Mouse (Mus musculus) neural tube, embryonic 14.5 days (tissue): Measurements from ENCODE around the gene Txlng. TPM values are rescaled to one million over a fixed set of nuclear protein-coding genes. Genes with fewer than 3 reads are reported as not detected.

Experiments
- ATAC-seq: fragments of 200-750 bp; cut with Nextera tagmentation; 2 replicates; pipeline ENCODE4 v1.8.0; 2017; ENCODE audit warnings: low read depth, mild to moderate bottlenecking, moderate TSS enrichment, moderate library complexity
- H3K27ac ChIP-seq: fragments of 300-500 bp; sonication (generic); 2 replicates; pipeline ENCODE4 v1.5.1; 2014; ENCODE audit warnings: low read depth, mild to moderate bottlenecking, control low read depth, low read length, moderate library complexity, mixed read lengths
- H3K27me3 ChIP-seq: fragments of 300-500 bp; sonication (generic); 2 replicates; pipeline ENCODE4 v1.6.1; 2014; ENCODE audit warnings: low read length; ENCODE audit not compliant: control insufficient read depth, insufficient read depth
- H3K36me3 ChIP-seq: fragments of 300-500 bp; sonication (generic); 2 replicates; pipeline ENCODE4 v1.6.1; 2014; ENCODE audit warnings: low read length, mixed read lengths; ENCODE audit not compliant: control insufficient read depth, insufficient read depth
- H3K4me1 ChIP-seq: fragments of 300-500 bp; sonication (generic); 2 replicates; pipeline ENCODE4 v1.6.1; 2014; ENCODE audit warnings: low read length; ENCODE audit not compliant: control insufficient read depth, insufficient read depth
- H3K4me2 ChIP-seq: fragments of 300-500 bp; sonication (generic); 2 replicates; pipeline ENCODE4 v1.6.1; 2014; ENCODE audit warnings: mild to moderate bottlenecking, low read depth, low read length, control low read depth
- H3K4me3 ChIP-seq: fragments of 300-500 bp; sonication (generic); 2 replicates; pipeline ENCODE4 v1.5.1; 2014; ENCODE audit warnings: low read depth, low read length, control low read depth, mixed read lengths
- H3K9ac ChIP-seq: fragments of 300-500 bp; sonication (generic); replicated peaks from 2 replicates; pipeline ENCODE4 v1.6.1; 2014; ENCODE audit warnings: low read depth, mild to moderate bottlenecking, control low read depth, low read length, mixed read lengths
- H3K9me3 ChIP-seq: fragments of 300-500 bp; sonication (generic); 2 replicates; pipeline ENCODE4 v1.6.1; 2016; ENCODE audit warnings: low read length; ENCODE audit not compliant: control insufficient read depth
- WGBS: fragments of 180-500 bp; shearing (Covaris S2); extraction: QIAGEN DNeasy Blood & Tissue Kit; methylation state at CpG from one replicate; pipeline ENCODE4 v1.1.7; 2014; 5-methylcytosine and 5-hydroxymethylcytosine counted together
- polyA plus RNA-seq: library from polyadenylated mRNA; unstranded; fragments of >200 nt; fragmentation: Nextera tagmentation; extraction: Ambion mirVana; gene quantifications from 2 replicates; pipeline ENCODE4 v1.2.1, GENCODE M21; 2014

The Txlng gene
- polyA plus RNA-seq, 1 experiment from 2014 or later: 13.6 TPM

- Histone ChIP-seq H3K9me3 (no peaks in the 10 kb centered on the region), H3K4me3 (peak overlapping the region; percentile 51), H3K4me1 (no peaks in the 10 kb centered on the region), H3K9ac (no peak overlapping the region), H3K36me3 (no peaks in the 10 kb centered on the region), H3K27ac (no peak overlapping the region), H3K4me2 (peak overlapping the region; percentile 51), H3K27me3 (no peaks in the 10 kb centered on the region)
- no peak for ATAC-seq
- 51% methylated on average over 9 of the region's 9 CpGs for WGBS
Observed at GRCm38 (mm10) chrX:162761716-162762395, 67.4 kb downstream of the Txlng start.

- no peaks in the 10 kb centered on the region for H3K27me3 ChIP-seq
- peak; percentile 25; the same call in 1 of the 2 replicates for ATAC-seq
- peak overlapping the region; percentile 51 for H3K4me2 ChIP-seq
- peak overlapping the region; percentile 53 for H3K9ac ChIP-seq
- peak overlapping the region; percentile 86 for H3K27ac ChIP-seq
- H3K4me1 ChIP-seq: no peaks in the 10 kb centered on the region
- no peaks in the 10 kb centered on the region for H3K36me3 ChIP-seq
- H3K4me3 ChIP-seq: peak overlapping the region; percentile 51
- 12% methylated on average over 37 of the region's 50 CpGs for WGBS
- H3K9me3 ChIP-seq: no peaks in the 10 kb centered on the region
Observed at GRCm38 (mm10) chrX:162760958-162761515, 68.2 kb downstream of the Txlng start.

- Histone ChIP-seq H3K27ac (peak within 1 kb of the TSS; percentile 88), H3K4me2 (peak within 1 kb of the TSS; percentile 51), H3K36me3 (no peaks in the 10 kb centered on the region), H3K9me3 (no peaks in the 10 kb centered on the region), H3K4me1 (no peaks in the 10 kb centered on the region), H3K9ac (peak within 1 kb of the TSS; percentile 53), H3K4me3 (peak within 1 kb of the TSS; percentile 51), H3K27me3 (no peaks in the 10 kb centered on the region)
- 17% methylated on average over 32 of the region's 100 CpGs for WGBS
- ATAC-seq: peak; percentile 98
Observed at GRCm38 (mm10) chrX:162760115-162760942, 68.9 kb downstream of the Txlng start, which contains the start of gene Rbbp7. TSS of gene Rbbp7 (plus strand) at chrX:162760402.

- 20% methylated on average over 32 of the region's 32 CpGs for WGBS
- H3K9ac ChIP-seq: peak overlapping the region; percentile 51
- ATAC-seq: peak; percentile 5; the same call in 1 of the 2 replicates
- H3K4me3 ChIP-seq: peak overlapping the region; percentile 51
- H3K9me3 ChIP-seq: no peaks in the 10 kb centered on the region
- H3K36me3 ChIP-seq: no peaks in the 10 kb centered on the region
- H3K27me3 ChIP-seq: no peaks in the 10 kb centered on the region
- H3K4me2 ChIP-seq: peak overlapping the region; percentile 46
- H3K27ac ChIP-seq: peak overlapping the region; percentile 88
- H3K4me1 ChIP-seq: no peaks in the 10 kb centered on the region
Observed at GRCm38 (mm10) chrX:162759251-162760114, 69.8 kb downstream of the Txlng start.

- Histone ChIP-seq H3K27ac (no peak overlapping the region), H3K36me3 (no peaks in the 10 kb centered on the region), H3K9ac (no peak overlapping the region), H3K4me1 (no peaks in the 10 kb centered on the region), H3K4me3 (no peak overlapping the region), H3K9me3 (no peaks in the 10 kb centered on the region), H3K27me3 (no peaks in the 10 kb centered on the region), H3K4me2 (no peak overlapping the region)
- ATAC-seq: no peak
- WGBS: 43% methylated on average over 7 of the region's 7 CpGs
Observed at GRCm38 (mm10) chrX:162756058-162756457, 73.2 kb downstream of the Txlng start.

GRCm38 (mm10) chrX:162754314-162754713, 74.9 kb downstream of the Txlng start:
- no peak for ATAC-seq
- Histone ChIP-seq H3K27me3 (no peaks in the 10 kb centered on the region), H3K27ac (no peak overlapping the region), H3K36me3 (no peaks in the 10 kb centered on the region), H3K4me2 (no peak overlapping the region), H3K4me1 (no peaks in the 10 kb centered on the region), H3K9me3 (no peaks in the 10 kb centered on the region), H3K4me3 (no peak overlapping the region), H3K9ac (no peak overlapping the region)
- 90% methylated on average over 4 of the region's 4 CpGs for WGBS

GRCm38 (mm10) chrX:162752418-162752817, 76.8 kb downstream of the Txlng start:
- ATAC-seq: no peak
- Histone ChIP-seq H3K4me2 (no peak overlapping the region), H3K4me1 (no peaks in the 10 kb centered on the region), H3K27me3 (no peaks in the 10 kb centered on the region), H3K4me3 (no peak overlapping the region), H3K27ac (no peak overlapping the region), H3K9ac (no peak overlapping the region), H3K36me3 (no peaks in the 10 kb centered on the region), H3K9me3 (no peaks in the 10 kb centered on the region)
- 95% methylated on average over 2 of the region's 2 CpGs for WGBS

GRCm38 (mm10) chrX:162748696-162749420, 80.4 kb downstream of the Txlng start:
- H3K4me2 ChIP-seq: no peak overlapping the region
- ATAC-seq: no peak
- H3K27ac ChIP-seq: no peak overlapping the region
- H3K4me3 ChIP-seq: no peak overlapping the region
- no peaks in the 10 kb centered on the region for H3K9me3 ChIP-seq
- 53% methylated on average over 9 of the region's 9 CpGs for WGBS
- no peaks in the 10 kb centered on the region for H3K4me1 ChIP-seq
- H3K27me3 ChIP-seq: no peaks in the 10 kb centered on the region
- no peak overlapping the region for H3K9ac ChIP-seq
- H3K36me3 ChIP-seq: no peaks in the 10 kb centered on the region
